Mouse (Mus musculus) liver, postnatal 0 days (tissue): ENCODE measurements at regions not wholly inside any gene's neighbourhood (a gene's known extent, or its start where the extent isn't known, plus 50 kb on each side); places are given as distances from the start of the nearest gene placed in this dataset.

Experiments used
- CTCF ChIP-seq: sonication (generic); IDR thresholded peaks from 2 replicates; pipeline ENCODE4 v1.5.1; 2016; ENCODE audit warnings: antibody characterized with exemption, low read depth
- EP300 ChIP-seq: IDR thresholded peaks from 2 replicates; pipeline ENCODE4 v1.6.1; 2016; ENCODE audit warnings: antibody characterized with exemption, low read depth, mild to moderate bottlenecking

DNA sequence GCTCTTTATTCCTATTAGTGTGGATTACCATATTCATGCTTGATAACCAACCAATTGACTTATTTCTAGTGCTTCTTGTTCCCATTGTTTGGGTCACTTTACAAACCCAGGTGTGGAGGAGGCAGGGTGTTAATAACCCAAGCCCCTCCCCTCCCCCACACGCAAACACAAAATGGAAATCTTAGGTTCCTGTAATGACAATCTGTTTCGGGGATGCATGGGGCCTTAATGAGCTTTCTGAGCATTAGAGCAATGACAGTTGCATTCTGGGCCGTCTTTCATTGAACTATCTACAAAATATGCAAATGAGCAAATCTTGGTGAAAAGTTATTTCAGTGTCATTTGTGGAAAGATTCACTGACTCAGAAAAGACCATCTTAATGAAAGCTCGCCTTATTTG lies 225.9 kb downstream of the Zfp326 start:
- no peak for TF ChIP-seq CTCF
- no peak for TF ChIP-seq EP300
